Mouse (Mus musculus) heart, embryonic 16.5 days (tissue): Measurements from ENCODE around the gene Cstf2. TPM values are rescaled to one million over a fixed set of nuclear protein-coding genes. Genes with fewer than 3 reads are reported as not detected.

Experiments used
- ATAC-seq: fragments of 200-750 bp; cut with Nextera tagmentation; replicated peaks from 2 replicates; pipeline ENCODE4 v1.8.0; 2017; ENCODE audit warnings: moderate number of reproducible peaks; ENCODE audit not compliant: insufficient read depth, low FRiP score; ENCODE audit errors: extremely low read depth
- H3K27ac ChIP-seq: fragments of 300-500 bp; sonication (generic); 2 replicates; pipeline ENCODE4 v1.5.1; 2014; ENCODE audit warnings: mild to moderate bottlenecking, low read length, control low read depth, moderate library complexity
- H3K27me3 ChIP-seq: fragments of 300-500 bp; sonication (generic); 2 replicates; pipeline ENCODE4 v1.6.1; 2014; ENCODE audit warnings: low read length, mixed read lengths; ENCODE audit not compliant: control insufficient read depth, insufficient read depth
- H3K36me3 ChIP-seq: fragments of 300-500 bp; sonication (generic); 2 replicates; pipeline ENCODE4 v1.6.1; 2014; ENCODE audit not compliant: control insufficient read depth, insufficient read depth
- H3K4me1 ChIP-seq: fragments of 300-500 bp; sonication (generic); 2 replicates; pipeline ENCODE4 v1.6.1; 2014; ENCODE audit warnings: low read length, mixed read lengths; ENCODE audit not compliant: control insufficient read depth, insufficient read depth
- H3K4me2 ChIP-seq: fragments of 300-500 bp; sonication (generic); 2 replicates; pipeline ENCODE4 v1.6.1; 2014; ENCODE audit warnings: low read depth, mild to moderate bottlenecking, control low read depth, low read length
- H3K4me3 ChIP-seq: fragments of 300-500 bp; sonication (generic); 2 replicates; pipeline ENCODE4 v1.5.1; 2014; ENCODE audit warnings: mild to moderate bottlenecking, control low read depth, low read length
- H3K9ac ChIP-seq: fragments of 300-500 bp; sonication (generic); 2 replicates; pipeline ENCODE4 v1.6.1; 2014; ENCODE audit warnings: low read length, control low read depth
- H3K9me3 ChIP-seq: fragments of 300-500 bp; sonication (generic); replicated peaks from 2 replicates; pipeline ENCODE4 v1.6.1; 2016; ENCODE audit warnings: low read length; ENCODE audit not compliant: control insufficient read depth
- WGBS: fragments of 180-500 bp; shearing (Covaris S2); extraction: QIAGEN DNeasy Blood & Tissue Kit; methylation state at CpG from one replicate; pipeline ENCODE4 v1.1.7; 2014; 5-methylcytosine and 5-hydroxymethylcytosine counted together
- polyA plus RNA-seq: library from polyadenylated mRNA; unstranded; fragments of >200 nt; fragmentation: Nextera tagmentation; extraction: Ambion mirVana; gene quantifications from 2 replicates; pipeline ENCODE4 v1.2.1, GENCODE M21; 2015

Cstf2 gene
- 25.3 and 25.8 TPM in 2 replicates for polyA plus RNA-seq

DNA sequence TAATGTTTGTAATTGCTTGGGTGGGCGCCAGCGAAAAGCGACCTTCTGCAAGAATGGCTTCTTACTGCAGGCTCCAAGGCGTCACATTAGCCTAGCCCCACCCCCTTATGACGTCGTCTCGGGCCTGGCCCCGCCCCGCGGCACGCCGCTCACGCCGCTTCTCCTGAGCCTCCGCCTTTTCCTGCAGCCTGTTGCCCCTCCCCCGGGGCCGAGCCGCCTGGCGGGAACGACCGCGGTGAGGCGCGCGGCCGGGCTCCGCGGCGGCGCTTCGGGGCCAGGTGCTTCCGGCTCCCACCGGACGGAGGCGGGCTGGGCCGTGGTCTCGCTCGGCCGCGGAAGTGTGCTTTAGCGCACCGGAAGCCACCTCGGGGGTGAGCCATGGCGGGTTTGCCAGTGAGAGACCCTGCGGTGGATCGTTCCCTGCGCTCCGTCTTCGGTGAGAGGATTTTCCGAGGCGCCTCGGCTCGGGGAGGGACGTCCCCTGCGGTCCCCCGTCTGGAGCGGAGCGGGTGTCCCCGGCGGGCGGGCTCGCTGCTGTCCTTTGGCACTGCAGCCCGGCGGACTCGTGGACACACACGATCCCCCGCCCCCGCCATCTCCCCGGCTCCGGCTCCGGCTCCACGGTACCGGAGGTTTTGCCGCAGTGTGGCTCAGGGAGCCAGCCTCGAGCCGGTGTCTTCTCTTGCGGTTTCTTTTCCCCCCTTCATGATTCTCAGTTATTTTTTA is at the start of gene Cstf2:
Cstf2 (plus strand) TSS at position 201 of the 726 bp plus-strand sequence.
- Histone ChIP-seq H3K4me3 (peak within 1 kb of the TSS; percentile 71), H3K4me2 (peak within 1 kb of the TSS; percentile 59), H3K4me1 (no peaks in the 10 kb centered on the region), H3K9me3 (no peaks in the 10 kb centered on the region), H3K27ac (peak within 1 kb of the TSS; percentile 88), H3K9ac (peak within 1 kb of the TSS; percentile 83), H3K27me3 (no peaks in the 10 kb centered on the region), H3K36me3 (peaks cover 8% of the 10 kb centered on the region)
- 27% methylated on average over 65 of the region's 77 CpGs for WGBS
- peak; percentile 98 for ATAC-seq

DNA sequence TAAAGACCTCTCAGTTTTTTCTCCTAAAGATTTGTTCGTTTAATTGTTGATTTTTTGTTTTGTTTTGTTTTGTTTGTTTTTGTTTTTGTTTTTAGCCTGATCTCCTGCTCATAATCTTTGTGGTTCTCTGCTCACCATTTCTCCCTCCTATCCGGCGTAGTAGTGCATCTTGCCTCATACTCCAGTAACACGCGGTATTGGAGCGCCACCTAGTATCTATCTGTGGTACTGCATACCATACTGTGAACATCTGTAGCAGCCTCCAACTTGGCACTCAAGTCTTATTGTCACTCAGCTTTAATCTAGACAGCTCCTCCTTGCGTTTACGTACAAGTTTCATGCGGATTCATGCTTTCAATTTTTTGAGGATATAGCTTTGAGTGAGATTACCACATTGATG is 40.0 kb upstream of the Cstf2 start:
- Histone ChIP-seq H3K9me3 (no peaks in the 10 kb centered on the region), H3K27ac (no peak overlapping the region), H3K27me3 (no peaks in the 10 kb centered on the region), H3K36me3 (no peaks in the 10 kb centered on the region), H3K4me1 (no peaks in the 10 kb centered on the region), H3K4me3 (no peak overlapping the region), H3K4me2 (no peak overlapping the region), H3K9ac (no peak overlapping the region)
- WGBS = 9% methylated on average over 9 of the region's 9 CpGs
- ATAC-seq = no peak; the same call in 1 of the 2 replicates

DNA sequence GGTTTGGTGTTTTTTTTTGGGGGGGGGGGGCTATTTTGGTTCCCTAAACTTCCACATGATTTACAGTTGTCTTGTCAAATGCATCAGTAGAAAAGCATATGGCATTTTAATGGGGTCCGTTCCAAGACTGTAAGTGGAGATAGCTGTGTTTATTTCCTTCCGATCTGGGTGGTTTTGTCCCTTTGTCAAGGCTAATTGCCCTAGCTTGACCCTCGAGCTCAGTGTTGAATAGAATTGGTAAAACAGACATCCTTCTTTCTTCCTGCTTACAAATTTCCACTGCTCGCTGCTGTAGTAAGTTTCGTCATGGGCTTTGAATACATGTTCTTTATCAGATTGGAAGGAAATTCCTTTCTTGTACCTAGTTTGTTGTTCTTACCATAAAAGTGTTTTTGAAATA is 38.3 kb upstream of the Cstf2 start:
- Histone ChIP-seq H3K27me3 (no peaks in the 10 kb centered on the region), H3K36me3 (no peaks in the 10 kb centered on the region), H3K27ac (no peak overlapping the region), H3K4me2 (no peak overlapping the region), H3K9me3 (no peaks in the 10 kb centered on the region), H3K4me3 (no peak overlapping the region), H3K4me1 (no peaks in the 10 kb centered on the region), H3K9ac (no peak overlapping the region)
- peak; percentile 28; the same call in 1 of the 2 replicates for ATAC-seq
- WGBS = 51% methylated on average over 5 of the region's 5 CpGs

DNA sequence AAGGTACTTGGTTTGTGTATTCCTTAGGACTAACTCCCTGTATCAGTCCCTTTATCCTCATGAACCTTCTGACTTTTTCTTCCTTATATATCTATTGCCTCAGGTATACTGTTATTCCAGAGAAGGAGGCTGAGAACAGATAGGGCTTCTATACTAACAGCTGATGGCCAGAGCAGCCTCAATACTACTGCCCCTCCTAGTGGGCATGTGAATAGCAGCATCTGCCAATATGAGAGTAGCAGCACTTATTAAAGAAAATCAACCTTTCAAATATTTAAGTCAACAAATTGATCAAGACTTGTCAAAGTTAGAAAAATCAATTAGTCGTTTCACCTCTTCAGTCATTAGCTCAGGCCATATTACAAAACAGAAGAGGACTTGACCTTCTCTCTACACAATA is 10.0 kb upstream of the Cstf2 start:
- H3K9me3 ChIP-seq = no peaks in the 10 kb centered on the region
- H3K36me3 ChIP-seq = no peaks in the 10 kb centered on the region
- no peaks in the 10 kb centered on the region for H3K4me1 ChIP-seq
- H3K4me3 ChIP-seq = no peak overlapping the region
- no peak for ATAC-seq
- H3K4me2 ChIP-seq = no peak overlapping the region
- H3K9ac ChIP-seq = no peak overlapping the region
- WGBS = 44% methylated on average over 1 of the region's 1 CpGs
- H3K27ac ChIP-seq = no peak overlapping the region
- no peaks in the 10 kb centered on the region for H3K27me3 ChIP-seq

DNA sequence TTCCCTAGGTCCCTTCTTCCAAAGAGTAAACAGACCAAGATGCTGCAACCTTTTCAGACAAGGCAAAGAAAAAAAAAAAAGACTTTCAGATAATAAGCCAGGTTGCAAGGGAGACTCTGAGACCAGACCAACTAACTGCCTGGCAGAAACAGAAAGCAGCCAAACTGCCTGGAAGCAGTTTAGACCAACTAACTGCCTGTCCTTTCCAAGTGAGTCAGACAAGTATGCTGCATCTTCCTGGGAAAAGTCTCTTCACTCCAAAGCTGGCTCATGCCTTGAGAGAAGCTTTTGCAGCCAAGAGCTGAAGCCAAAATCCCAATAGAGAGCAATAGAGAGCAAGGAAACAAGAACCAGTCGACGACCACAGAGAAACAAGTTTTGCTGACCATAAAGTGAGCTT is 2.1 kb upstream of the Cstf2 start:
- Histone ChIP-seq H3K9ac (no peak overlapping the region), H3K36me3 (peaks cover 6% of the 10 kb centered on the region), H3K4me3 (no peak overlapping the region), H3K4me1 (no peaks in the 10 kb centered on the region), H3K27me3 (no peaks in the 10 kb centered on the region), H3K4me2 (no peak overlapping the region), H3K9me3 (no peaks in the 10 kb centered on the region), H3K27ac (no peak overlapping the region)
- ATAC-seq = no peak
- 71% methylated on average over 2 of the region's 2 CpGs for WGBS

DNA sequence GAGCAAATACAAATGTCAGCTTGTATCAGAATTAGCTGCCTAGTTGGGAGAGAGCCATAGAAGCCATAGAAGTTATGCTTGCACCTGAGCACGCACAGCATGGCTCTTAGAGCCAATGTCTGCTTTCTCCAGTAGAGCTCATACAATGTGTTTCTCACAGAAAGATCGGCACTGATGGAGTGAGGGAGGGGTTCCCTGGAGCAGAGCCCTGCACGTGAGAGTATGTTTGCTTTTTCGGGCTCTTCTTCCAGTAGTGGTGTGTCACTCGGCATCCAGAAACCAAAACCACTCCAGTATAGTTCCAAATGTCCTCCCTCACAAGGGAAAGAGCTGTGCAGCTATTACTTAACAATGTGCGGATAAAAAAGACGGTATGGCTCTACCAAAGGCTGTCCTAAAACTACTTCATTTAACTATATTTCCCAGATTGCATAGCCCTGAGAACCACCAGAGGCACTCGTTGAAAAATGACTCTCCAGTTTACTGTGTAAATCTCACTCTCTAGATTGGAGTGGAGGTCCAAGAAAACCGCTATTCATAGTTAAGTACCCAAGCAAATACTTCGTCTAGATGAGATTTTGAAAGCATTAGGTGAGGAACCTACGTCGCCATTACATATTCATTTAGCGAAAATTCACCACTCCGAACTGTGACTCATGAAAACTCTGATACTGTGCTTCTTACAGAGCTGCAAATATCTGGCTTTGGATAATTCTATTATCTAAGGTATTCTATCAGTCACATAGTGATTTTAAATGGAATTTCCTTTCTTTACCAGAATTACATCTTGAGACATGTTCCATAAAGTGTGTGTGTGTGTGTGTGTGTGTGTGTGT is 729 bp upstream of the Cstf2 start:
- Histone ChIP-seq H3K36me3 (peaks cover 8% of the 10 kb centered on the region), H3K9me3 (no peaks in the 10 kb centered on the region), H3K27ac (no peak overlapping the region; the same call in 1 of the 2 replicates), H3K9ac (peak overlapping the region; percentile 29; the same call in 1 of the 2 replicates), H3K4me2 (peak overlapping the region; percentile 52), H3K4me1 (no peaks in the 10 kb centered on the region), H3K4me3 (peak overlapping the region; percentile 71), H3K27me3 (no peaks in the 10 kb centered on the region)
- no peak for ATAC-seq
- WGBS = 69% methylated on average over 14 of the region's 14 CpGs

DNA sequence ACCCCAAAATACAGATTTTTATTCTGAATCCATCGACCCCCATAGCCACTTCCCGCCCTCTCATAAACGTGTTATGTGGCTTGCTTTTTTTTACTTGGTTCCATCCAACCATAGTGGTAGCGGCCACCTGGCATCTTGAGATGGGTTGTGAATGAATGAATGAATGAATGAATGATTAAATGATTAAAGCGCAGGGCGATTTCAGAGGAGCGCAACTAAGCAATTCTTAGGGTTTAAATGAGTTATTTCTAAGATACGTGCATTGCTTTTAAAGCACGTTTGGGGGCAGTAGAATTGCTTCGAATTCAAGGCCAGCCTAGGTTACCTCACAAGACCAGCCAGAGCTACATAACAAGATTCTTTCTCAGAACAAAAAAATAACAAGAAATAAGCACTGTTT is 777 bp downstream of the Cstf2 start:
- Histone ChIP-seq H3K36me3 (peaks cover 8% of the 10 kb centered on the region), H3K9me3 (no peaks in the 10 kb centered on the region), H3K9ac (peak overlapping the region; percentile 83), H3K27me3 (no peaks in the 10 kb centered on the region), H3K4me3 (peak overlapping the region; percentile 71), H3K27ac (peak overlapping the region; percentile 88), H3K4me1 (no peaks in the 10 kb centered on the region), H3K4me2 (peak overlapping the region; percentile 59)
- WGBS = 13% methylated on average over 10 of the region's 10 CpGs
- no peak; the same call in 1 of the 2 replicates for ATAC-seq

DNA sequence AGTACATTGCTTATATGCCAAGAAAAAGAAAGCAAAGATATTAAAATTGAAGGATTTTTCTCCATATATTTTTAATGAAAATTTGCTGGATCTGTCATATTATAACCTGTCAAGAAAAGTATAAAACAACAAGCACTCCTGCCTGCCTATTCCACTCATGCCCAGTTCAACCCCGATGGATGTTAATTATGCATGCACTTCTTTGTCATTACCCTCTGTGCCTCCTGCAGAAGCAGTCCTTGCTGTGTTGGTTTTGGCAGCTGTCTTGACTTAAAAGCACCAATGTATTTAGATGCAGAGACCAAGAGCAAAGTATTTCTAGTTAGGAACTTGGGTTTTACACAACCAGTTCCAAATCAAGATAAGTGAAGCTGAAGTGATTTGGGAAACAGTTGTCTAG is 26.5 kb downstream of the Cstf2 start:
- WGBS = 80% methylated on average over 1 of the region's 1 CpGs
- H3K9me3 ChIP-seq = no peaks in the 10 kb centered on the region
- no peaks in the 10 kb centered on the region for H3K4me1 ChIP-seq
- no peak for ATAC-seq
- H3K36me3 ChIP-seq = peaks cover 13% of the 10 kb centered on the region; the same call in 1 of the 2 replicates
- H3K27ac ChIP-seq = no peak overlapping the region
- no peak overlapping the region for H3K9ac ChIP-seq
- no peak overlapping the region for H3K4me2 ChIP-seq
- H3K4me3 ChIP-seq = no peak overlapping the region
- no peaks in the 10 kb centered on the region for H3K27me3 ChIP-seq

DNA sequence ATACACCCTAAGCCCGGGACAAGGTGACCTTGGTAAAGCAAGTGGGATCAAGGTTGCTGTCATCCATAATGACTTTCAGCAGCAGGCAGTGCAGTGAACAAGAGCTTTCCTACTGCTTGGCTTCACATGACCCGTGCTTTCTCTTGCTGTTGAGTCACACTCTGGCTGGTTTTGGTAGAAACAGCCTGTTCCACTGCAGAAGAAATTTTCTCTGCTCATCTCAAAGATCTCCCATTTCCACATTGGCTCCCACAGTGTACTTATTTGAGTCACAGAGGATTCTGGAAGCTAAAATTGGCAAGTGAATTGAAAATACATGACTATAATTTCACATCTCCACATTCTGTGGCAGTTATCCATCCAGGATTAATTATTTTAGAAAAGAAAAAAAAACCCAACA is 43.7 kb downstream of the Cstf2 start:
- no peak overlapping the region for H3K4me3 ChIP-seq
- H3K4me2 ChIP-seq = no peak overlapping the region
- no peaks in the 10 kb centered on the region for H3K27me3 ChIP-seq
- H3K4me1 ChIP-seq = no peaks in the 10 kb centered on the region
- ATAC-seq = no peak
- no peaks in the 10 kb centered on the region for H3K9me3 ChIP-seq
- no peak overlapping the region for H3K27ac ChIP-seq
- 44% methylated on average over 2 of the region's 2 CpGs for WGBS
- no peaks in the 10 kb centered on the region for H3K36me3 ChIP-seq
- no peak overlapping the region for H3K9ac ChIP-seq
